ENCODE assay signal across 14 mouse cellular contexts in the genomic region with DNA sequence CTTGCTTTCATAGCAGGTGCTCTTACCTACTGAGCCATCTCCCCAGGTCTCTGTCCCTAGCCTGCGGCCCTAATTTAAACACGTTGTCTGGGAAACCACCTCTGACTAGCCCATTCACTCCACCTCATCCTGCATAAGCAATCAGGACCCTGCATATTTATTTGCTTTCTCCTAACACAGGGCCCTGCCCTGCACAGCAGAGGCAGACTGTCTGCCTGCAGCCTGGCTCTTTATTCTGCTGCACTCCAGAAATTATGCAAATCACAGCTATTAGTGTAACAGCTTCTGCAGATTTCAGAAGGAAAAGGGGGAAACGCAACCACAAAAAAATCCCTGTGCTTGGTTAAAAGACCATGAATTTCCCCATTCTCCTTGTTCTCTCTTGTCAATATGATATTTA.
DNase-seq lines count a peak whose midpoint lies in the region; ATAC-seq lines count a peak whose summit lies in the region.
"Had no signal": no experiment of that assay in that cellular context is flagged by ENCODE, and none has a peak within 500 bp of the region (broad histone marks: within the 10 kb centered on the region; RNA-seq: fewer than 3 reads in every experiment).

No protein-coding gene starts in this region.

- 23% methylated on average over 3 of the region's 3 CpGs for WGBS in hindbrain, embryonic 12.5 days
- 2% methylated on average over 3 of the region's 3 CpGs for WGBS in midbrain, embryonic 13.5 days

- peak; percentile 14 for DNase-seq in R1 (ENCODE audit: low read depth, low spot score)
- DNase-seq in embryo, embryonic 10.5 days (ENCODE audit: low spot score) = peak; percentile 3
- no peak for DNase-seq in kidney, postnatal 14 days
- DNase-seq in kidney, adult 8-10 months = no peak
- DNase-seq in thymus, postnatal 0 days (ENCODE audit: low spot score) = no peak
- DNase-seq in natural killer cell, adult 2 months (ENCODE audit: low spot score in 2 of 2) = no peak
- DNase-seq: cerebellum, adult 2 months; gastrocnemius, postnatal 25 days; spleen, adult 18-20 months; thymus, postnatal 36 days had no signal

- no peak overlapping the region for H3K4me2 ChIP-seq in hindbrain, embryonic 12.5 days (replicated peaks)
- H3K4me2 ChIP-seq in midbrain, embryonic 13.5 days (replicated peaks) = no peak overlapping the region
- H3K4me2 ChIP-seq: liver, embryonic 15.5 days had no signal

- no peak overlapping the region for H3K4me3 ChIP-seq in hindbrain, embryonic 12.5 days
- H3K4me3 ChIP-seq in midbrain, embryonic 13.5 days (replicated peaks) = no peak overlapping the region
- H3K4me3 ChIP-seq: liver, embryonic 15.5 days had no signal

- no peaks in the 10 kb centered on the region for H3K27me3 ChIP-seq in hindbrain, embryonic 12.5 days
- H3K27me3 ChIP-seq in midbrain, embryonic 13.5 days = no peaks in the 10 kb centered on the region
- H3K27me3 ChIP-seq: liver, embryonic 15.5 days had no signal

- H3K9me3 ChIP-seq in hindbrain, embryonic 12.5 days (replicated peaks) = no peaks in the 10 kb centered on the region
- no peaks in the 10 kb centered on the region for H3K9me3 ChIP-seq in midbrain, embryonic 13.5 days
- H3K9me3 ChIP-seq: liver, embryonic 15.5 days had no signal

- no peaks in the 10 kb centered on the region for H3K36me3 ChIP-seq in hindbrain, embryonic 12.5 days
- H3K36me3 ChIP-seq in midbrain, embryonic 13.5 days = no peaks in the 10 kb centered on the region
- H3K36me3 ChIP-seq: liver, embryonic 15.5 days had no signal

- H3K4me1 ChIP-seq in hindbrain, embryonic 12.5 days = peaks cover 26% of the 10 kb centered on the region
- H3K4me1 ChIP-seq in midbrain, embryonic 13.5 days (replicated peaks) = peaks cover 35% of the 10 kb centered on the region
- H3K4me1 ChIP-seq: liver, embryonic 15.5 days had no signal

- H3K9ac ChIP-seq in hindbrain, embryonic 12.5 days = no peak overlapping the region
- no peak overlapping the region for H3K9ac ChIP-seq in midbrain, embryonic 13.5 days (replicated peaks)
- H3K9ac ChIP-seq: liver, embryonic 15.5 days had no signal

- ATAC-seq in hindbrain, embryonic 12.5 days (ENCODE audit: low FRiP score) = peak; percentile 91
- peak; percentile 93 for ATAC-seq in midbrain, embryonic 13.5 days
- ATAC-seq: CD4-positive, CD25-positive, alpha-beta regulatory T cell, adult 4 months had no signal

- peak overlapping the region; percentile 55; the same call in 1 of the 2 replicates for H3K27ac ChIP-seq in hindbrain, embryonic 12.5 days
- peak overlapping the region; percentile 75 for H3K27ac ChIP-seq in midbrain, embryonic 13.5 days
- H3K27ac ChIP-seq: liver, embryonic 15.5 days had no signal

Comparison
In these comparisons a context has a peak if more than half of its experiments do, and no peak if none do; other contexts are left out.
1. DNase-seq: peak in R1 (single experiment) and embryo, embryonic 10.5 days (single experiment); none in kidney, postnatal 14 days (single experiment), kidney, adult 8-10 months (0 of 2), thymus, postnatal 0 days (single experiment) and natural killer cell, adult 2 months (0 of 2).